Mouse (Mus musculus) MEL (cell line): ENCODE measurements around the gene Enox1.

Experiments used
- MAZ ChIP-seq: IDR thresholded peaks from 2 replicates; pipeline ENCODE4 v1.6.1; 2012; ENCODE audit warnings: low read depth, mild to moderate bottlenecking, inconsistent platforms, low read length, improper control_type of control experiment
- ZMIZ1 ChIP-seq: IDR thresholded peaks from 2 replicates; pipeline ENCODE4 v1.6.1; 2012; ENCODE audit warnings: low read depth, mild to moderate bottlenecking, inconsistent platforms, low read length, improper control_type of control experiment, moderate library complexity
- ZNF384 ChIP-seq: IDR thresholded peaks from 2 replicates; pipeline ENCODE4 v1.6.1; 2012; ENCODE audit warnings: low read depth, mild to moderate bottlenecking, inconsistent platforms, low read length, improper control_type of control experiment

DNA sequence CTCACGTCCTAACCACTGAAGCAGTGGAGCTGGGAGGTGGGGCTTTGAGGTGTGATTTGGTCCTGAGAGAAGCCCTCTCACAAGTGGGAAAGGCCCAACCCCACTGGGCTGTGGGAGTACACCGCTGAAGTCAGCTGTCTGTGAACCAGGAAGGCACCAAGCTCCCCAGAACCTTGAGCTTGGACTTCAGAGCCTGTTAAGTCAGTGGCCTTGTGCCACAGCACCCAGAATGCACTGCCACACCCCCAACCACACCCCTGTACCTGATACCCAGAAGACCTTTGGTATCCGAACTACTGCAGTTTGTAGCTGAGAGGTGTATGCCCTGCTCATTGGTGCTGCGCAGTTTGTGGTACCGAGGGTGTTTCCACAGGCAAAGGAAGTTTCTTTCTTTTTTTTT is 232.7 kb downstream of the Enox1 start:
- TF ChIP-seq ZMIZ1 (no peak), MAZ (no peak), ZNF384 (no peak)
